Mouse (Mus musculus) heart, postnatal 0 days (tissue): ENCODE measurements at regions not wholly inside any gene's neighbourhood (a gene's known extent, or its start where the extent isn't known, plus 50 kb on each side); places are given as distances from the start of the nearest gene placed in this dataset.
A peak's percentile ranks its signal among the peaks of the same experiment; 100 is the strongest.

ENCODE experiments used
- ATAC-seq: fragments of 200-750 bp; cut with Nextera tagmentation; 2 replicates; pipeline ENCODE4 v1.8.0; 2017; ENCODE audit warnings: low read depth, moderate number of reproducible peaks, moderate library complexity; ENCODE audit not compliant: insufficient read depth
- DNase-seq: peaks from one replicate; pipeline ENCODE4 v3.0.0-alpha.2; 2016; ENCODE audit warnings: low spot score
- H3K27ac ChIP-seq: fragments of 300-500 bp; sonication (generic); 2 replicates; pipeline ENCODE4 v1.5.1; 2014; ENCODE audit warnings: low read depth, mild to moderate bottlenecking
- H3K27me3 ChIP-seq: fragments of 300-500 bp; sonication (generic); 2 replicates; pipeline ENCODE4 v1.6.1; 2014; ENCODE audit warnings: low read length, mixed read lengths; ENCODE audit not compliant: control insufficient read depth, insufficient read depth
- H3K36me3 ChIP-seq: fragments of 300-500 bp; sonication (generic); replicated peaks from 2 replicates; pipeline ENCODE4 v1.6.1; 2014; ENCODE audit warnings: low read length, mixed read lengths; ENCODE audit not compliant: control insufficient read depth, insufficient read depth
- H3K4me1 ChIP-seq: fragments of 300-500 bp; sonication (generic); 2 replicates; pipeline ENCODE4 v1.6.1; 2014; ENCODE audit warnings: antibody characterized with exemption; ENCODE audit not compliant: control insufficient read depth, insufficient read depth
- H3K4me2 ChIP-seq: fragments of 300-500 bp; sonication (generic); 2 replicates; pipeline ENCODE4 v1.6.1; 2014; ENCODE audit warnings: low read depth, mild to moderate bottlenecking, low read length, moderate library complexity
- H3K4me3 ChIP-seq: fragments of 300-500 bp; sonication (generic); 2 replicates; pipeline ENCODE4 v1.5.1; 2014; ENCODE audit warnings: low read depth, low read length
- H3K9ac ChIP-seq: fragments of 300-500 bp; sonication (generic); replicated peaks from 2 replicates; pipeline ENCODE4 v1.6.1; 2014; ENCODE audit warnings: low read depth, low read length, mixed read lengths
- H3K9me3 ChIP-seq: fragments of 300-500 bp; sonication (generic); replicated peaks from 2 replicates; pipeline ENCODE4 v1.6.1; 2016; ENCODE audit warnings: low read length; ENCODE audit not compliant: control insufficient read depth
- CTCF ChIP-seq: IDR thresholded peaks from 2 replicates; pipeline ENCODE4 v1.5.1; 2016; ENCODE audit warnings: antibody characterized with exemption, control low read depth, low read depth
- EP300 ChIP-seq: IDR thresholded peaks from 2 replicates; pipeline ENCODE4 v1.6.1; 2016; ENCODE audit warnings: antibody characterized with exemption, low read depth
- WGBS: fragments of 180-500 bp; shearing (Covaris S2); extraction: QIAGEN DNeasy Blood & Tissue Kit; methylation state at CpG from one replicate; pipeline ENCODE4 v1.1.7; 2014; 5-methylcytosine and 5-hydroxymethylcytosine counted together

- H3K9me3 ChIP-seq = no peaks in the 10 kb centered on the region
- DNase-seq (no peak), ATAC-seq (no peak)
- H3K9ac ChIP-seq = no peak overlapping the region
- TF ChIP-seq CTCF = no peak
- no peak for TF ChIP-seq EP300
- no peaks in the 10 kb centered on the region for H3K27me3 ChIP-seq
- peaks cover 35% of the 10 kb centered on the region for H3K4me1 ChIP-seq
- H3K27ac ChIP-seq = no peak overlapping the region
- H3K36me3 ChIP-seq = no peaks in the 10 kb centered on the region
- WGBS = 79% methylated on average over 7 of the region's 7 CpGs
- H3K4me3 ChIP-seq = no peak overlapping the region
- no peak overlapping the region for H3K4me2 ChIP-seq
Observed at GRCm38 (mm10) chr8:126841187-126841586, 104.5 kb downstream of the Tomm20 start.

DNA sequence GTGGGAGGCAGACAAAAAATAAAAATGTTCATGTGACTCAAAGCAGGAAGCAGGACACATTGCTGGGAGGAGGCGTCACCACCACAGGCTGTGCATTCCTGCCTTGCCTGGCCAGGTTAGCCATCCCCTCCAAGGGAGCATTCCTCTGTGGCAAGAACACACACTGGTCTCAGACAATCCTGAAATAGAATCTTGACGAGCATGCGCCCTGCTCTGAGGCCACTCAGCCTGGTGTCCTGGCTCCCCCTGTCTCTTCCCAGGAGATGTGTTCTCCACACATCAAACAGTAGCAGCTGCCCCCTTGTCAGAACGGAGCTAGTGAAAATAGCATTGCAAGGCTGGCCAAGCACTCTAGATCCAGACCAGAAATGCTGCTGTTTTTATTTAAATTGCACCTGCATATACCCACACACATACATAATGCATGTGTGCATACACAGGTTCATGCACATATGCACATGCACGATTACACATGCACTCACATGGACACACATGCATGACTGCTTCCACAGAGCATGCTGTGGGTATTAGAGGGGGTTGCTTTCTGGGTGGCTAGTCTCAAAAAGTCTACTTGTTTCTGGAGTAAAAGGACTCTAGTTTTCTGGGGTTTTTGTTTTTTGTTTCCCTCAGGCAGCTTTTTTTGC, 105.8 kb downstream of the Tomm20 start:
- 16% methylated on average over 5 of the region's 5 CpGs for WGBS
- no peak overlapping the region for H3K9ac ChIP-seq
- peak overlapping the region; percentile 92 for H3K27ac ChIP-seq
- H3K4me1 ChIP-seq = peaks cover 38% of the 10 kb centered on the region
- no peak overlapping the region for H3K4me3 ChIP-seq
- peak; percentile 91 for ATAC-seq
- DNase-seq = peak; percentile 97
- TF ChIP-seq CTCF (peak; percentile 79), EP300 (peak; percentile 83)
- H3K4me2 ChIP-seq = peak overlapping the region; percentile 32; the same call in 1 of the 2 replicates
- no peaks in the 10 kb centered on the region for H3K9me3 ChIP-seq
- no peaks in the 10 kb centered on the region for H3K36me3 ChIP-seq
- no peaks in the 10 kb centered on the region for H3K27me3 ChIP-seq

GRCm38 (mm10) chr8:126839039-126839711, 106.5 kb downstream of the Tomm20 start:
- no peak overlapping the region for H3K4me3 ChIP-seq
- peak; percentile 70 for DNase-seq
- H3K4me1 ChIP-seq = peaks cover 42% of the 10 kb centered on the region
- TF ChIP-seq EP300 (no peak), CTCF (no peak)
- H3K27me3 ChIP-seq = no peaks in the 10 kb centered on the region
- H3K9me3 ChIP-seq = no peaks in the 10 kb centered on the region
- H3K27ac ChIP-seq = peak overlapping the region; percentile 92
- 5% methylated on average over 8 of the region's 8 CpGs for WGBS
- H3K36me3 ChIP-seq = no peaks in the 10 kb centered on the region
- no peak overlapping the region; the same call in 1 of the 2 replicates for H3K9ac ChIP-seq
- H3K4me2 ChIP-seq = peak overlapping the region; percentile 32; the same call in 1 of the 2 replicates
- ATAC-seq = no peak

- peaks cover 50% of the 10 kb centered on the region for H3K4me1 ChIP-seq
- peak overlapping the region; percentile 92 for H3K27ac ChIP-seq
- DNase-seq (no peak), ATAC-seq (no peak)
- H3K9ac ChIP-seq = no peak overlapping the region
- no peak overlapping the region for H3K4me3 ChIP-seq
- H3K27me3 ChIP-seq = no peaks in the 10 kb centered on the region
- H3K4me2 ChIP-seq = no peak overlapping the region
- H3K36me3 ChIP-seq = no peaks in the 10 kb centered on the region
- H3K9me3 ChIP-seq = no peaks in the 10 kb centered on the region
- TF ChIP-seq EP300 (no peak), CTCF (no peak)
- 81% methylated on average over 7 of the region's 7 CpGs for WGBS
Observed at GRCm38 (mm10) chr8:126838228-126838627, 107.4 kb downstream of the Tomm20 start.

DNA sequence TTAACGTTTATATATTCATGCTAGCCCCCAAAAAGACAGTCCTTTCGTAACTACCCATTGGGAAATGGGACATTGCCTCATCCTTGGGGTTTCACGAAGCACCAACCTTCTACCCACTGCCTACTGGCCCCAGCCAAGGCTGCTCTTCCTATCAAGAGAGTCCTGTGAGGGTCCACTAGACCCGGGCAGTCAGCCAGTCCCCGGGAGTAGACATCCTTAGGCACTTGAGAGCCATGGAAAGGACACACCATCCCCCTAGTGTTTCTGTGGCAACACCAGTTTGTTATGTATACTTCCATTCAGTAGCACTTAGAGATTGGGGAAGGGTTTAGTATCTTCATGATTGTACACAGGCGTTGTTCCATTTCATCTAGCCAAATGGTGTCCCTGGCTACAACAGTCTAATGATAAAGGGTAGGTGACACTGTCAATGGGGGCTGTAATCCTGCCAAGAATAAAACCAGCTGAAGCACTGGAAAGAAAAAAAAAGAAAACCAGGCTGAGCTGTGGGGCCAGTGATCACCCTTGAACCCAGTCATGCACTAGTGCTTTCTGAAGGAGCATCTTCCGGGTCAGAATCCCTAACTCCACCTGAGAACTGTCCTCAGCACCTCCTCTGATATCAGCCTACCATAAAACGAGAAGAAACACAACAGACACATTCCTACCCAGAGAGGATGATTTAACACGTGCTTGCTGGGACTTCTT, 108.2 kb downstream of the Tomm20 start:
- no peak overlapping the region for H3K4me3 ChIP-seq
- no peaks in the 10 kb centered on the region for H3K27me3 ChIP-seq
- TF ChIP-seq EP300 = peak; percentile 99
- 0 out of 2 replicates have a peak, but pooled peaks have one; percentile 8 for TF ChIP-seq CTCF
- no peak overlapping the region for H3K4me2 ChIP-seq
- DNase-seq = peak; percentile 97
- peak overlapping the region; percentile 92 for H3K27ac ChIP-seq
- peak; percentile 81 for ATAC-seq
- no peaks in the 10 kb centered on the region for H3K36me3 ChIP-seq
- 30% methylated on average over 9 of the region's 9 CpGs for WGBS
- H3K9ac ChIP-seq = no peak overlapping the region
- peaks cover 51% of the 10 kb centered on the region for H3K4me1 ChIP-seq
- no peaks in the 10 kb centered on the region for H3K9me3 ChIP-seq
